Mouse (Mus musculus) limb, embryonic 15.5 days (tissue): Measurements from ENCODE around the gene Slc25a41. TPM values are rescaled to one million over a fixed set of nuclear protein-coding genes. Genes with fewer than 3 reads are reported as not detected.

Experiments
- ATAC-seq: fragments of 200-750 bp; cut with Nextera tagmentation; 2 replicates; pipeline ENCODE4 v1.8.0; 2017; ENCODE audit warnings: low read depth, moderate TSS enrichment; ENCODE audit not compliant: insufficient number of reproducible peaks, low FRiP score, low TSS enrichment
- H3K27ac ChIP-seq: fragments of 300-500 bp; sonication (generic); 2 replicates; pipeline ENCODE4 v1.5.1; 2015; ENCODE audit warnings: moderate library complexity, mild to moderate bottlenecking, inconsistent platforms
- H3K27me3 ChIP-seq: fragments of 300-500 bp; sonication (generic); 2 replicates; pipeline ENCODE4 v1.6.1; 2015; ENCODE audit warnings: inconsistent platforms
- H3K36me3 ChIP-seq: fragments of 300-500 bp; sonication (generic); 2 replicates; pipeline ENCODE4 v1.6.1; 2015; ENCODE audit warnings: inconsistent platforms
- H3K4me1 ChIP-seq: fragments of 300-500 bp; sonication (generic); 2 replicates; pipeline ENCODE4 v1.6.1; 2015; ENCODE audit warnings: inconsistent platforms
- H3K4me2 ChIP-seq: fragments of 300-500 bp; sonication (generic); 2 replicates; pipeline ENCODE4 v1.6.1; 2015; ENCODE audit warnings: mild to moderate bottlenecking, inconsistent platforms
- H3K4me3 ChIP-seq: fragments of 300-500 bp; sonication (generic); 2 replicates; pipeline ENCODE4 v1.5.1; 2015; ENCODE audit warnings: mild to moderate bottlenecking, inconsistent platforms
- H3K9ac ChIP-seq: fragments of 300-500 bp; sonication (generic); 2 replicates; pipeline ENCODE4 v1.6.1; 2015; ENCODE audit warnings: inconsistent platforms
- H3K9me3 ChIP-seq: fragments of 300-500 bp; sonication (generic); 2 replicates; pipeline ENCODE4 v1.6.1; 2016; ENCODE audit warnings: inconsistent platforms
- WGBS: fragments of 180-500 bp; shearing (Covaris S2); methylation state at CpG from one replicate; pipeline ENCODE4 v1.1.7; 2015; 5-methylcytosine and 5-hydroxymethylcytosine counted together
- polyA plus RNA-seq: library from polyadenylated mRNA; unstranded; fragments of >200 nt; fragmentation: Nextera tagmentation; extraction: Ambion mirVana; gene quantifications from 2 replicates; pipeline ENCODE4 v1.2.1, GENCODE M21; 2015

Gene Slc25a41
- polyA plus RNA-seq = not detected in 2 replicates

GRCm38 (mm10) chr17:57041554-57041953 is at the start of gene Slc25a41:
Gene Slc25a41 (minus strand): TSS chr17:57041654.
- H3K27ac ChIP-seq = no peak within 1 kb of the TSS
- ATAC-seq = no peak
- no peak within 1 kb of the TSS for H3K4me3 ChIP-seq
- 0 out of 2 replicates have a peak, but pooled peaks cover 3% of the 10 kb centered on the region for H3K9me3 ChIP-seq
- peaks cover 15% of the 10 kb centered on the region for H3K27me3 ChIP-seq
- H3K9ac ChIP-seq = no peak within 1 kb of the TSS
- 68% methylated on average over 8 of the region's 8 CpGs for WGBS
- H3K4me2 ChIP-seq = no peak within 1 kb of the TSS
- no peaks in the 10 kb centered on the region for H3K36me3 ChIP-seq
- H3K4me1 ChIP-seq = peaks cover 8% of the 10 kb centered on the region; the same call in 1 of the 2 replicates

DNA sequence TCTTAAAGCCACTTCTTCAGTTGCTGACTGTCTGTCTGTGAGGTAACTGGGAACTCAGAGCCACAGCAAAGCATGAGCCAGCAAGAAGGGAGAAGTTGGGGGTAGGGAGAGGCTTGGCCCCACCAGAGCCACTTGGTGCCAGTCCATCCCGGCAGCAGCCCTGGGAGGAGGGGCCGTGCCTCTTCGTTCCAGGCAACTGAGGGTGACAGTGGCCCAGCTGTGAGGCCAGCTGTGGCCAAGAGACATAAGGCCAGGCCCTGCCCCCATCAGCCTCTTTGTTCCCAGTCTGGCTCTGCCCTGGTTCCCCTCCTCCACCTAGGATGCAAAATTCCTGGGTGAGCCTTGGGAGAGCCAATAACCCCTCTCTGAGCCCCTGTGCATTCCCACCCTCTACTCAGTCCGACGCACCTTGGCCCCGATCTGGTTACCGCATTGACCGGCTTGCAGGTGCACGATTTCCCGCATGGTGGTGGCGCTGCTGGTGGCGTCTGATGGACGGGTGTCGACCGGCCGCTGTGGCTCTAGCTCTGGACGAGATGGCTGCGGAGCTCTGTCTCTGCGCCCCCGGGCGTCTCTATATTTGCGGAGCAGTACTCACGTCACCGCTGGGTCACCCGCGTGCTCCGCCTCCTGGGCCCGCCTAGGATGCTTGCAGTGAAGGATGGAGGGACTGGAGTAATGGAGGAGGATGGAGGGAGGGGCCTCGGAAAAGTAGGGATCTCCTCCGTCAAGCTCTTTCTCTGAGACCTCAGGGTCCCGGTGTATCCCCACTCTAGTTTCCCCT is 45.8 kb upstream of the Slc25a41 start, which contains the start of gene Tubb4a:
Gene Tubb4a, minus strand, starts transcription at position 734 of the 784 bp plus-strand sequence.
- peaks cover 33% of the 10 kb centered on the region for H3K27me3 ChIP-seq
- ATAC-seq = no peak
- 1% methylated on average over 31 of the region's 31 CpGs for WGBS
- H3K4me1 ChIP-seq = peaks cover 7% of the 10 kb centered on the region
- peak within 1 kb of the TSS; percentile 49 for H3K4me2 ChIP-seq
- no peak within 1 kb of the TSS for H3K9ac ChIP-seq
- no peaks in the 10 kb centered on the region for H3K36me3 ChIP-seq
- no peaks in the 10 kb centered on the region for H3K9me3 ChIP-seq
- peak within 1 kb of the TSS; percentile 35 for H3K4me3 ChIP-seq
- no peak within 1 kb of the TSS for H3K27ac ChIP-seq

- Histone ChIP-seq H3K9ac (no peak overlapping the region), H3K36me3 (no peaks in the 10 kb centered on the region; the same call in 1 of the 2 replicates), H3K4me3 (no peak overlapping the region), H3K4me2 (no peak overlapping the region), H3K27ac (no peak overlapping the region), H3K27me3 (peaks cover 33% of the 10 kb centered on the region), H3K4me1 (peaks cover 7% of the 10 kb centered on the region), H3K9me3 (no peaks in the 10 kb centered on the region)
- WGBS = 87% methylated on average over 11 of the region's 11 CpGs
- no peak for ATAC-seq
Observed at GRCm38 (mm10) chr17:57085970-57086757, 44.7 kb upstream of the Slc25a41 start.

DNA sequence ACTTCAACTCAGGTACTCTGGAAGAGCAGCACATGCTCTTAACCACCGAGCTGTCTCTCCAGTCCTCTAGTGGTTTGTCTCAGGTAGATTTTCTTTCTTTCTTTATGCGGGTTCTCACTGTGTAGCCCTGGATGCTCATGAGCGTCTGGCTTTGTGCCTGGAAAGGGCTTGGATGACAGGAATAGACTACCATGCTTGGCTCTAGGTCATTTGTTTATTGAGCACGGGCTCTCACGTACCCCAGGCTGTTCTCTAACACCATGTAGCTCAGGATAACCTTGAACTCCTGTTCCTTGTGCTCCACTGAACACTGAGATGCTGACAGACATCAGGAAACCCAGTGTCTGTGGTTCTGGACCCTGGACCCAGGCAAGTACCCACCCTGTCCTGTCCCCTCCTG is 41.0 kb upstream of the Slc25a41 start:
- no peak overlapping the region for H3K27ac ChIP-seq
- H3K27me3 ChIP-seq = peaks cover 10% of the 10 kb centered on the region
- H3K9me3 ChIP-seq = no peaks in the 10 kb centered on the region
- peaks cover 12% of the 10 kb centered on the region for H3K4me1 ChIP-seq
- H3K36me3 ChIP-seq = no peaks in the 10 kb centered on the region; the same call in 1 of the 2 replicates
- no peak for ATAC-seq
- 87% methylated on average over 5 of the region's 5 CpGs for WGBS
- H3K4me2 ChIP-seq = no peak overlapping the region
- H3K9ac ChIP-seq = no peak overlapping the region
- H3K4me3 ChIP-seq = no peak overlapping the region

GRCm38 (mm10) chr17:57081234-57081842 is 39.9 kb upstream of the Slc25a41 start:
- Histone ChIP-seq H3K4me2 (no peak overlapping the region), H3K27ac (no peak overlapping the region), H3K4me3 (no peak overlapping the region), H3K4me1 (peaks cover 6% of the 10 kb centered on the region), H3K9ac (no peak overlapping the region), H3K9me3 (no peaks in the 10 kb centered on the region), H3K36me3 (no peaks in the 10 kb centered on the region; the same call in 1 of the 2 replicates), H3K27me3 (peaks cover 4% of the 10 kb centered on the region; the same call in 1 of the 2 replicates)
- WGBS = 91% methylated on average over 31 of the region's 31 CpGs
- no peak for ATAC-seq

- no peak overlapping the region for H3K4me3 ChIP-seq
- H3K36me3 ChIP-seq = no peaks in the 10 kb centered on the region; the same call in 1 of the 2 replicates
- WGBS = 57% methylated on average over 3 of the region's 3 CpGs
- no peak overlapping the region for H3K27ac ChIP-seq
- no peak overlapping the region for H3K4me2 ChIP-seq
- no peaks in the 10 kb centered on the region for H3K27me3 ChIP-seq
- ATAC-seq = no peak
- H3K9me3 ChIP-seq = no peaks in the 10 kb centered on the region
- peaks cover 6% of the 10 kb centered on the region for H3K4me1 ChIP-seq
- H3K9ac ChIP-seq = no peak overlapping the region
Observed at GRCm38 (mm10) chr17:57079919-57080318, 38.5 kb upstream of the Slc25a41 start.

- 49% methylated on average over 6 of the region's 6 CpGs for WGBS
Observed at GRCm38 (mm10) chr17:57078336-57078735, 36.9 kb upstream of the Slc25a41 start, which contains the start of gene Dennd1c. Gene Dennd1c (minus strand): TSS chr17:57078514.

GRCm38 (mm10) chr17:57076916-57077315 is 35.5 kb upstream of the Slc25a41 start:
- Histone ChIP-seq H3K4me1 (peaks cover 6% of the 10 kb centered on the region), H3K36me3 (no peaks in the 10 kb centered on the region; the same call in 1 of the 2 replicates), H3K27ac (no peak overlapping the region), H3K9me3 (no peaks in the 10 kb centered on the region), H3K4me2 (no peak overlapping the region), H3K27me3 (0 out of 2 replicates have a peak, but pooled peaks cover 5% of the 10 kb centered on the region), H3K9ac (no peak overlapping the region), H3K4me3 (no peak overlapping the region)
- ATAC-seq = no peak
- whole genome bisulfite sequencing = 43% methylated on average over 3 of the region's 3 CpGs

More at GRCm38 (mm10) chr17:57078336-57078735, 36.9 kb upstream of the Slc25a41 start, which contains the start of gene Dennd1c:
- Histone ChIP-seq H3K4me2 (no peak within 1 kb of the TSS), H3K27me3 (no peaks in the 10 kb centered on the region), H3K4me1 (peaks cover 6% of the 10 kb centered on the region), H3K4me3 (no peak within 1 kb of the TSS), H3K9me3 (no peaks in the 10 kb centered on the region), H3K27ac (no peak within 1 kb of the TSS), H3K9ac (no peak within 1 kb of the TSS), H3K36me3 (no peaks in the 10 kb centered on the region; the same call in 1 of the 2 replicates)
- ATAC-seq = no peak; the same call in 1 of the 2 replicates

DNA sequence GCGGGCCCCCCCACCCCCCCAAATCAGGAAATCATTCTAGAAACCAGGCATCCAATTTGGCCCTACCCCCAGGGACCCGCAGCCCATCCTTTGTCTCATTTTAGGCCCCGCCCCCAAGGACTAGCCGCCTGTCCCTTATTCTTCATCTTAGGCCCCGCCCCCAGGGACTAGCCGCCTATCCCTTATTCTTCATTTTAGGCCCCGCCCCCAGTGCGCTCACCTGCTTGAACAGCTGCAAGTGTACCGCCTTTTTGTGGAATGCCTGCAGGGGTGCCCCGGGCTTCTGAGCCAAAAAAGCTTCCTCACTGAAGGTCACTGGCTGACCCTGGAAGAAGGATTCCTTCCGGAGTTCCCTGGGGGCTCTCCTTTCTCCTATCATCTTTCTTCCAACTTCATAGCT is 29.2 kb upstream of the Slc25a41 start:
- Histone ChIP-seq H3K9me3 (no peaks in the 10 kb centered on the region), H3K9ac (no peak overlapping the region), H3K27ac (no peak overlapping the region), H3K4me3 (no peak overlapping the region), H3K27me3 (peaks cover 18% of the 10 kb centered on the region; the same call in 1 of the 2 replicates), H3K4me1 (0 out of 2 replicates have a peak, but pooled peaks cover 3% of the 10 kb centered on the region), H3K4me2 (no peak overlapping the region), H3K36me3 (no peaks in the 10 kb centered on the region)
- WGBS = 5% methylated on average over 11 of the region's 11 CpGs
- ATAC-seq = no peak

- Histone ChIP-seq H3K27me3 (peaks cover 21% of the 10 kb centered on the region), H3K27ac (no peak overlapping the region), H3K4me3 (no peak overlapping the region), H3K9me3 (no peaks in the 10 kb centered on the region), H3K36me3 (no peaks in the 10 kb centered on the region), H3K4me2 (no peak overlapping the region), H3K9ac (no peak overlapping the region), H3K4me1 (0 out of 2 replicates have a peak, but pooled peaks cover 3% of the 10 kb centered on the region)
- 13% methylated on average over 9 of the region's 9 CpGs for WGBS
- ATAC-seq = no peak
Observed at GRCm38 (mm10) chr17:57070272-57070671, 28.8 kb upstream of the Slc25a41 start.

DNA sequence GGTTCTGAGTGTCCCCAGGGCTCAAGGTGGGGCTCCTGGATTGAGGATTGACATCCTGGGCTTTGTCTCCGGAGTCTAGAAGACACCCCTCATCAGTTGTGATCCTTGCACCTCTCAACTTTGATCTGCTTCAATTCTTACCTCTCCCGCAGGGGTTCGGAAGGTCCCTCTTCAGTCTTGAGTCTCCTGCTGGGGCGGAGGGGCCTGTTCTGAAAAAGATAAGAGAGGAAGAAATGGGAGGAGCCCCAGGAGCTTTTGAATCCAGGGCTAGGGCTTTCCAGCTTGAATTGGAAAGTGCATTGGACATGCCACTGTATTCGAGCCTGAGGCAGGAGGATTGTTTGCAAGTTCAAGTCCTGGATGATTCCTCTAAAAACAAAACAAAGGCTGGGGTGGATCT is 25.5 kb upstream of the Slc25a41 start:
- Histone ChIP-seq H3K4me2 (no peak overlapping the region), H3K9me3 (no peaks in the 10 kb centered on the region), H3K4me3 (no peak overlapping the region), H3K27ac (no peak overlapping the region), H3K27me3 (peaks cover 47% of the 10 kb centered on the region), H3K4me1 (peaks cover 10% of the 10 kb centered on the region), H3K36me3 (no peaks in the 10 kb centered on the region), H3K9ac (no peak overlapping the region)
- 61% methylated on average over 5 of the region's 5 CpGs for WGBS
- ATAC-seq = no peak
